Mouse (Mus musculus) liver, embryonic 18 days (tissue): ENCODE results near the gene Cdca5. TPM values are rescaled to one million over a fixed set of nuclear protein-coding genes. Genes with fewer than 3 reads are reported as not detected.

Source experiments
- polyA plus RNA-seq: library from polyadenylated mRNA; depleted of rRNA; stranded (reverse); fragments of >200 nt; gene quantifications from 2 replicates; pipeline ENCODE4 v1.2.3, GENCODE M21; 2012; rRNA removed

Gene Cdca5
- 11.0 and 11.4 TPM in 2 replicates for polyA plus RNA-seq

DNA sequence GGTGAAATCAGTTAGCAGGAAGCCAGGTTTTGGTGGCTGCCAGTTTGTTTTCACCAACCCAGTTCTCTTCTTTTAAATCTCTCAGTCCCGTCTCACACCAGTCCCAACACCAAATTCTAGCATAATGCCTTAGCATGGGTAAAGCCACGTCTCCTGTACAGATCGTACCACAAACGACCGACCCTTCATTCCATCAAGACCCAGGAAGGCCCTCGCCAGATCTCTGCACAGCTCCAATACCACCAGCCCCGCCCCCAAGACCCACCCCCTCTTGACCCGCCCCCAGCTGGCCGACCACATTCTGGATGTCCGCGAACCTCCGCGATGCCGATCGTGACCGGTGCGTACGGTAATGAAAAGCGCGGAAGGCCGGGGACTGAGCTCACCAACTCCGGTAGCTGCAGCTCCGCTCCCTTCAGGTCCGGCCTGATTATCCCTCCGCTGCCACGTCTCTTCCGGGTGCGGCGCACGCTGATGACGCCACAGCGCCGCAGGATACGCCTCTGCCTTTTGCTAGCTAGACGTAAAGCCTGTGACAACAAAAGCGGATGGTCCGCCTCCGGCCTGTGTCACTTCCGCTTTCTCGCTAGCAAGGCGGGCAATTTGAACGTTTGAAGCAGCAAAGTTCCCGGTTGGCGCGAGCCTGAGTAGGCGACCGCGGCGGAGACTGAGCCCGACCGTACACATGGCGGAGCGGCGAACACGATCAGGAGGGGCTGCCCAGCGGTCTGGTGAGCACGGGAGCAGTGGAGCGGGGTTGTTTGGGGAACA lies at the start of gene Cdca5, which contains the start of gene Zfpl1:
TSS of gene Cdca5 (plus strand) at position 506 of the 771 bp plus-strand sequence.
TSS of gene Zfpl1 (minus strand) at position 479 of the 771 bp plus-strand sequence.

DNA sequence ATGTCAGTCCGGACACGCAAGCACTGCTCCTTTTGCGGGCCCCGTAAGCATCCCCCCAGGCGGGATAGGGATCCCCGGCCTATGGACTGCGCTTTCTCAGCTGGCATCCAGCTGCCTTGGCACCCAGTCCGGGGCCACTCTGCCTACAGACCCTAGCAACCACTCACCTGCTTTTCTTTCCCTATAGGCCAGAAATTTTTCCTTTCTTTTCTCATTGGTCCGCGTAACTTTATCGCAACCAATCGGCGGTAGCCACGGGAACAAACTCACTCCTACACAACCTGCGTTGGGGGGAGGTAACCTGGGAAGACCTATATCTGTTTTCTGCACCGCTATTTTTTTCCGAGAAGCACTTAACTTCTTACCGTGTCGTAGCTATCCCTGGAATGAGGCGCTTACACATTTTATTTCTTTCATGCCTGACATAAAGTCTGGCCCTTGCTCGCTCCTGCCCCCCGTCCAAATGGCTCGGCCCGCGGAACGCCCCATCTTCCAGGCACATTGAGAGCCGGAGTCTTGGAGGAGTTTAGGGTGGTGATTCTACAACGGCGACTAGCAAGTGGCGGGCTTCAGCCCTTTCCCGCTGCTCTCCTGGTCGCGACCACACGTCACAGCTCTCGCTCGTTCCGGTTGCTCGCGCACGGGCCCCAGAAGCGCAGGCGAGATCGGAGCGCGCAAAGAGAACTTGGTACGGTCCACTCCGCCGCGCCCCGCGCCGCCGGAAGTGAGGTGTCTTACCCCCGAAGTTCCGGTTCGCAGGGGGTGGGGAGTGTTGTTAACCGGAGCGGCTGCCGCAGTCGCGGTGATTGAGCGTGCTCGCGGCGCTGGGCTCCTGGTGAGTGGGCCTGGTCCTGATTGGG lies 38.3 kb upstream of the Cdca5 start, which contains the start of gene Syvn1:
TSS of gene Syvn1 (plus strand) at position 283 of the 860 bp plus-strand sequence.

DNA sequence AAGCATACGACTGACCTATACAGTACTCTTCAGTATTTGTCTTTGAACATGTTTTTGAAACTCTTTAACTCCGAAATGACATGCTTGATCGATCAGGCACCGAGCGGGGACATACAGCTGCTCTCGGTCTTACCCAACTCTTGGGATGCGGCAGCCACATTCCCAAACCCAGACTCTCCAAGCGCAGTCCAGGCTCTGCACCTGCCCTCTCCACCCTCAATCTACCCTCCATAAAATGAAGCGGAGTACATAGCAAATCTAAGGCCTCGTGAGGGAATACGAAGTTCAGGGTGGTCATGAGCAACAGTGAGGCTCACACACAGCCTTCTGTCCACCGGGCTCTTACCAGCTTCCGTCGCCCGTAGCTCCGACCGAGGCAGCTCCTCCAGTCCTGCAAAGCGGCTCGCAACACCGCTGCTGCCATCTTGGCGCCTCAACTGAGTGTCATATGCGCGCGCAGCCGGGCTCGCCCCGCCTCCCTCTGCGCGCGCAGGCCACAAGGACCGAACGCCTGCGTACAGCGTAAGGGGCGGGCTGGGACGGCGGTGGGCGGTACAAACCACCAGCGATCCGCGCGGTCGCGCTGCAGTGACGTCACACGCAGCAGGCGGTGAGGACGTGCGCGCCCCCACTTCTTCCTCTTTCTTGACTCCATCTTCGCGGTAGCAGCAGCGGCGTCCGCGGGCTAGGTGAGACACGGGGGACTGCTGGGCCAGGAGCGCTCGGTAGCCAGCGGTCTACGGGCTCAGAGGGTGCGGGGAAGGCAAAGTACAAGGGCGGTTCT lies 27.3 kb upstream of the Cdca5 start, which contains the start of the genes Mrpl49 and Fau:
TSS of gene Mrpl49 (minus strand) at position 473 of the 784 bp plus-strand sequence.
TSS of gene Fau (plus strand) at position 532 of the 784 bp plus-strand sequence.

DNA sequence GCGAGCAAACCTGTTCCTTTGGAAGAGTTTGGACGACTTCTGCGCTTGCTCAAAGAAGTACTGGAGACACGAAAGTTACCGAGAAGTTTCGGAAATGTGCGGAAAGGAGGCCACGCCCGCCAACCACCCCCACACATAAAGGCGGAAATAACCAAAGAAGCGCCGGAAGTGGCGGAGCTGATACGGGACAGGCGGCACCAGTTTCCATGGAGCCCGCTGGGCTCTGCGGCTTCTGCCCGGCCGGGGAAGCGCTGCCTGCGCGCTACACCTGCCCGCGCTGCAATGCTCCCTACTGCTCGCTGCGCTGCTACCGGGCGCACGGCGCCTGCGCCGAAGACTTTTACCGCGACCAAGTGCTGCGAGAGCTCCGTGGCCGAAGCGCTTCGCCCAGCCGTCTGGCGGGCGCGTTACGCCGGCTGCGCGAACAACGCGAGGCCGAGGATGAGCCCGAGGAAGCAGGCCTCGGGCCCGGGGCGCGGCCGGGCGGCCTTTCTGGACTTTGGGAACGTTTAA lies 23.7 kb upstream of the Cdca5 start, which contains the start of gene Znhit2:
TSS of gene Znhit2 (plus strand) at position 172 of the 513 bp plus-strand sequence.

DNA sequence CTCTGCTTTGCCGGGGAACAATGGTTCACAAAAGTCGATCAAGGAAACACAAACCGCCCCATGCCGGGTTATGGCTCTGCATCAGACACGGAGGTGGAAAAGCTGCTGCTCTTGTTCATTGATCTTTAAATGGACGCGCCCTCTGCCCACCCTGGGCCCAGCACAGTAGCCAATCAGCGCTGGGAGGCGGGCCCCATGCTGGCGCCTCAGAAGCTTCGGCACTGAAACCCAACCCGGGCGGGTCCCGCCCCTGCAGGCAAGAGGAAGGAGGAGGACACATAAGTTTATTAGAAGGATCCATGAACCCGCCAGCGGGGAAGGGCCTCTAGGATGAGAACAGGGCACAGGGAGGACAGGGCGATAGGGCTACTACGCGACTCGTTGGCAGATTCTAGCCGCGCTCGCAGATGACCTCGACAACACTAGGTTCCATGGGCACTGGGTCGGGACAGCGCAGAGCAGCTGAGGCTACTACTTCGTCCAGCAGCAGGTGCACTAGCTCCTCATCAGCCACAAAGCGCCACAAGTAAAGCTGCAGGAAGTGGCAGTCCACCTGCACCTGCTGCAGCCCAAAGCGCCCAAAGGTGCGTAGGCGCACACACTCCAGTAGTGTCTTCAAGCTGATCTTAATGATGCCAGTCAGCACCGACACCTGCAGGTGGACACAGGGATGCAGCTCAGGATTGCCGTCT lies 16.9 kb upstream of the Cdca5 start, which contains the start of gene Tm7sf2:
TSS of gene Tm7sf2 (minus strand) at position 650 of the 692 bp plus-strand sequence.

DNA sequence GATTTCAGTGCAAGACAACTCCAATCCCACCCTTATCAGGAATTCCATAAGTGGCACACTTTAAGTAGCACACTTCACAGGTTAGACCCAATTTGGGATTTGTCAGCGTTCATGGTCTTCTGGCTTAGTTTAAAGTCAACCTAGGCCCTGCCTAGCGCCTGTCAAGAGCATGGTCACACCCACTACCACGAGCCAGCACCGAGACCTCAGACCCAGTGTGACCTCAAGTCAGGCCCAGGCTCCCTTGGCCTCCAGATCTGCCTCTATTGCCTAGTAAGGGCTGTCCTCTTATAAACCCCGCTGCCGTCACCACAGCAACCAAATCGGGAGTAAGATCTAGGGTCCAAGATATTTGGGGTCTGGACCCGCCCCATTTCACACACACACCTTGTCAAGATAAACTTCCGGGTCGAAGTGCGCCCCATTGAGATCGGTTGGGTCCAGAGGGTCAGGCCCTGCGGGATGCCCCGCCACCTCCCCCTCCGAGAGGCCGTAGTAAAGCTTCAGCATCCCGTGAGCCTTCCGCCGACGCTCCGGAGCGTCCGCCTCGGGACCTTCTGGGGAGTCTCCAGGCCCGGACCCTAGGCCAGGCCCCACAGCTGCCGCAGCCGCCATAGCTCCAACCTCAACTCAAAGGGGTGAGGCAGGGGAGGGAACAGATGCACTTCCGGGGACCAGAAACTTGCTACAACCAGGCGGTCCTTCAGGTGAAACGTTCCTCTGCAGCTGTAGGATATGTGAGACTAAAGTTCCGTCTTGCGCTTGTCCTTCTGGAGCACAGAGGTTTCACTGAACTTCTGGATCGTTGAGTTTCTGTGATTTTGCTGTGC lies 8.0 kb upstream of the Cdca5 start, which contains the start of gene Vps51:
TSS of gene Vps51 (minus strand) at position 668 of the 830 bp plus-strand sequence.

DNA sequence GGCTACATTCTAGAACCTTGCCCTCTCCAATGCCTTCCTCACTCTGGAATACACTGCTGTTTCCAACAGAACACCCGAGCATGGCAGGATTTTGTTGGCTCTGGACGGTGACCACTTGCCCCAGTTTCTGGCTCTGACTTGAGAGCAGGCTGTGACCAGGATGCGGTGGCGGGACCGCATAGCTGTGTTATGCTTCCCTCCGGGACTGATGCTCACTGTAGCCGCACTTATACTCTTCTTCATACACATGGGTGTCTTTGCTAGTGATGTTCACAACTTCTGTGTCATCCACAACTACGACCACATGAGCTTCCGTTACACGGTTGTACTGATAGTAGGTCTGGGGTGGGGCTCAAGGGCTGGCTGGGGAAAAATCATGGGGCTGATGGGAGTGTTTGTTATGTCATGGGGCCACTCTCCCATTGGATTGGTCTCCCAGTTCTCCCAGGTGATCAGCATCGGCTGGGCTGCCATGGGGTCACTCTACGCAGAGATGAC lies 4.8 kb upstream of the Cdca5 start, which contains the start of gene Tmem262:
TSS of gene Tmem262 (plus strand) at position 51 of the 498 bp plus-strand sequence.

DNA sequence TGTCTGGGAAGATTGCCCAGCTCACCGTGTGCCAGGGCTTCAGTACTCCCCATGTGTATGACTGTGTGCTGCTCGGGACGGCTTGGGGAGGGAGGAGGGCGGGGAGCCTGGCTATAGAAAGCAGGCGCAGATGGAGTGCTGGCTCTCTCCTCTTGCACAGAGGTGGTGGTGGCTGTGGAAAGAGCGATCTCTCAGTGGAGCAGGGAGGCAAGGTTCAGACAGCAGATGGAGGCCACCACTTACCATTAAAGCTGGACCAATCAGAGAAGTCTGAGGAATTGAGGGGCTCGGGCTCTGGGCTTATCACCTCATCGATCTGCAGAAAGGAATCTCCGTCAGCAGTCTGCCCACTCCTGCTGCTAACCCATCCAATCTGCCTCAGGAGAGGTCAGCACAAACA lies 2.6 kb upstream of the Cdca5 start, which contains the start of gene Gm28374:
TSS of gene Gm28374 (minus strand) at position 101 of the 400 bp plus-strand sequence.

DNA sequence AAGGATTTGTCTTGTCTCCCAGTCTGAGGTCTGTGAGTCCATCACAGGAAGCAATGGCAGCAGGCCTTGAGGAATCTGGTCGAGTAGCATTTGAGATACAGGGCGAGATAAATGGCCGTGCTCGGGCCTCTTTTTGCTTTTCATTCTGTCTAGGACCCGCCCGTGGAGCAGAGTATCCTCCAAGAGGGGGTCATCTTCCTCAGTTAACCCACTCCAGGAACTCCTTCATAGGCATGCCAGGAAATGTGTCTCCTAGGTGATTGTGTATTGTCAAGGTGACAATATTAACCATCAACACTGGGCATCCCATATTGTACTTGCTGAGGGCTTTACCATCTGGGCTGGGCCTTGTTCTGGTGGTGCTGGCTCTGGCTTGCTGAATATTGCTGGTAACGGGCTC lies 9.3 kb downstream of the Cdca5 start, which contains the start of gene AC131692.1:
TSS of gene AC131692.1 (plus strand) at position 301 of the 400 bp plus-strand sequence.

DNA sequence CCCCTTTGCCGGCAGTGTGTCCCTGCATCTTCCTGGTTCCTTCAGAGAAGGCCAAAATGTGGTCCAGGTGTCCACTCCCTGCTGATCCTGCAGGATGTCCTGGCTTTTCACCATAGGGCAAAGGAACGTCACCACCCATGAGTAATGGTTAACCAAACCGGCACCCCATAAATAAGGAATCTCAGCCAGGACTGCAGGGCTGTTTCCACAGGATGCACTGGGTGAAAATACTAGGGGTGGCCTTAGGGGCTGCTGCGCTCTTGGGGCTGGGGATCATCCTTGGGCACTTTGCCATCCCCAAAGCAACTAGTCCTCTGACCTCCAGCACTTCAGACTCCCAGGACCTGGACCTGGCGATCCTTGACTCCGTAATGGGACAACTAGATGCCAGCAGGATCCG lies 20.8 kb downstream of the Cdca5 start, which contains the start of gene Naaladl1:
TSS of gene Naaladl1 (plus strand) at position 197 of the 400 bp plus-strand sequence.

DNA sequence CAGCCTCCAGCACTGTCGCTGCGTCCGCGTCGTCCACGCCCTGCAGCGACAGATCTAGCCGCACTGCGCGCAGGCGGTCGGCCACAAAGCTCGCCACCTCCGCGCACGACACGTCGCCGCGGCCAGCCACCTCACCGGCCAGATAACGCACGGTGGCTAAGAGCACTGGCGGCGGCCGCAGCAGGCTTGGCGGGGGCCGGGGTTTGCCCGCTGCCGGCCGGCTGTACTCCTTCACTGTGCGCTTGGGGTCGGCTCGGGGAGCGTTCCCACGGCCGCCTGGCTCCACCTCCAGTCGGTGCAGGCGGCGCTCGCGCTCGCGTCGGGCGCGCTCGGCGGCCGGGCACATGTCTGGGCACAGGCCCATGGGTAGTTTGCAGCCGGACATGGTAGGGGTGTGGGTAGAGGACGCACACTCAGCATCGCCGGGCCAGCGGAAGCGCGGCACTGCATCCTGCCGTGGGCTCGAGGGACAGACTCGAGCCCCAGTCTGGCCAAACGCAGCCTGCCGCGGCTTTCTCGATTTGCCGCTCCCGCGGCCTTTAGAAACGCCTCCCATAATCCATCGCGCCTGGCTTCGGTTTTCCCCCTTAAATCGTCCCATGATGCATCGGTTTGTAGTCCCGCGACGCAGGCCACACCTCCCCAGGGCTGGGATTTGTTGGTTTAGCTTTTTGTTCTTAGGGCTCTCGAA lies 33.3 kb downstream of the Cdca5 start, which contains the start of gene Sac3d1:
TSS of gene Sac3d1 (minus strand) at position 665 of the 691 bp plus-strand sequence.

DNA sequence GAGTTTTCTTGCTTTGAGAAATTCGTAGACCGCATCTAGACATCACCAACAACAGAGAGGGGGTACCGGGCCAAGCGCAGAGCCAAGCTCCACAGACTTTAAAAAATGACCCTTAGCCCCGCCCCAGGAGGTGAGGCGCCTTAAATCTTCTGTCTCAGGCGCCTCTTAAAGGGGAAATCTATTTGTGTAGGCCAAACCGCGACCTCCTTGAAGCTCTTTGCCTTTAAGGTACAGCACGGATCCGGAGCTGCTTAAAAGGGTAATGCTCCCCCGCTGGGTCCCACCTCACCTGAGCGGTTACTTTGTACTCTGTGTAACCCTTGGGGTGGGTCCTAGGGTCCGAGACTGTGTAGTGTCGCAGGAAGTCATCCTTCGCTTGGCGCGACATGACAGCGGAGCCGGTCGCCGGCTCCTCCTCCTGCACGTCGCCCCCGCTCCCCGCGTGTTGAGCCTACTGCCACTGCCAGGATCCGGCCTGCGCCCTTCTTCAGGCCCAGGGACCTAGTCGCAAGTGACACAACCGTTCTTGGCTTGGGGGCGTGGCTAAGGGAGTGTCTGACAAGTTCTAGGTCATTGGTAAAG lies 43.1 kb downstream of the Cdca5 start, which contains the start of gene Snx15:
TSS of gene Snx15 (minus strand) at position 545 of the 582 bp plus-strand sequence.

DNA sequence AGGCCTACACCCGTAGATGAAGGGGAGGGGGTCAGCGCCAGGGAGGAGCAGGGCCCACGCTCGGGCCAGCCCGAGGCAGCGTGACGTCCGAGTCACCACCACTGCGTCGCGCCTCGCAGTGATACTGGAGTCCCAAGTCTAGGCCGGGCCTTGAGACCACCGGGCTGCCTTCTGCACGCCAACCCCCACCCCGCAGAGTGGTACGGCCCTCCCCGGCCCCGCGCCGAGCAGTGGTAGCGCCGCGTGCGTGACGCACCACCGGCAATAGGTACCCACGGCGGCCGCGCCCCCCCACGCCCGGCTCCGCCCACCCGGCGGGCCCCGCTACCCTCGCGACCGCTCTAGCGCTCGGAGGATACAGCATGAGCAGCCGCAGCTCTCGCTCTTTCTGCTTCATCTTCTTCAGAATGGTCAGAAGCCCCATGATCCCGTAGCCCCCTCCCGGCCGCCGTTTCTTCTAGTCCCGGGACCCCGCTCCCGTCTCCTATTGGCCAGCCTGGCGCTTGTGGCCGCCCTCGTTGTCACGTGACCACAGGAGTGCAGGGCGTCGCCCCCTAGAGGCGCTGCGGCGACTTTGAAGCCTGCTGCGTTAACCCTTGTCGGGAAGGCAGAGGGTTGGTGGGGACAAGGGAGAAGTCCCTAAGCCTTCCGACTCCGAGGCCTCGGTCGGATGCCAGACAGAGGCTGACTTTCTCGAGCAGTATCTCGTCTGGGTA lies 56.1 kb downstream of the Cdca5 start, which contains the start of gene Batf2:
TSS of gene Batf2 (plus strand) at position 306 of the 716 bp plus-strand sequence.

DNA sequence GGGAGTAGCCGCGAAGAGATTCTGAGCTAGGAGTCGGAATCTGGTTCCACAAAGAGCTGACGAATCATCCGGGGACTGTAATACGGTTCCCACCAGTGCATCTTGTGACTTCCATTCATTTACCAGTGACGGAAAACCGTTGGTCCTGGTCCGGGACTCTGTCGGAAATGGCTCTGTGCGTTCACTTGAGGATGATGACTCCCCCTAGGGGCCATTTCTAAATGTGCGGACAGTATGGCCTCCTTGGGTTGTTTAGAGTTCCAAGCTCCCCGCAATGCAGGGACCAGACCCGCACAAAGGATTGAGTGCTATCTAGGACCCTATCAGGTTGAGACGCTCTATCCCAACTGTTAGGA lies 56.6 kb downstream of the Cdca5 start, which contains the start of gene Arl2:
TSS of gene Arl2 (minus strand) at position 155 of the 356 bp plus-strand sequence.

